10 mouse cellular contexts compared by ENCODE assay signal in genomic region chr2:38826189-38826588, GRCm38 (mm10).
DNase-seq lines count a peak whose midpoint lies in the region; ATAC-seq and TF ChIP-seq lines count a peak whose summit lies in the region.
"Had no signal": no experiment of that assay in that cellular context is flagged by ENCODE, and none has a peak within 500 bp of the region (broad histone marks: within the 10 kb centered on the region; RNA-seq: fewer than 3 reads in every experiment).

No protein-coding gene starts in this region.

- peak; percentile 4 for DNase-seq in kidney, postnatal 0 days (ENCODE audit: low spot score)
- peak; percentile 18 for DNase-seq in midbrain, postnatal 0 days (ENCODE audit: low spot score)
- DNase-seq in layer of hippocampus, adult 9-10 months (ENCODE audit: low spot score): no peak
- no peak for DNase-seq in heart, embryonic 10.5 days (ENCODE audit: low spot score)
- DNase-seq: liver, embryonic 13.5 days had no signal

- H3K27ac ChIP-seq in kidney, postnatal 0 days: no peak overlapping the region
- H3K27ac ChIP-seq in kidney, embryonic 15.5 days: no peak overlapping the region
- H3K27ac ChIP-seq in bone marrow macrophage, adult 2 months (ENCODE audit: insufficient read depth, low read depth, low read length): peak overlapping the region; percentile 52
- H3K27ac ChIP-seq in hindbrain, embryonic 13.5 days: 0 out of 2 replicates have a peak overlapping the region, but pooled peaks have one; percentile 26
- H3K27ac ChIP-seq in midbrain, postnatal 0 days (ENCODE audit: low read depth, low read length): no peak overlapping the region
- H3K27ac ChIP-seq in intestine, embryonic 15.5 days: no peak overlapping the region
- no peak overlapping the region; the same call in 1 of the 2 replicates for H3K27ac ChIP-seq in heart, embryonic 10.5 days
- H3K27ac ChIP-seq: liver, embryonic 13.5 days had no signal

- ATAC-seq in kidney, postnatal 0 days (replicated peaks; ENCODE audit: low FRiP score, low read depth): no peak
- no peak for ATAC-seq in kidney, embryonic 15.5 days (replicated peaks; ENCODE audit: low FRiP score)
- ATAC-seq in hindbrain, embryonic 13.5 days (ENCODE audit: low FRiP score): no peak
- ATAC-seq in midbrain, postnatal 0 days (ENCODE audit: low FRiP score): no peak
- ATAC-seq in intestine, embryonic 15.5 days: no peak

- no peaks in the 10 kb centered on the region for H3K36me3 ChIP-seq in kidney, postnatal 0 days (ENCODE audit: insufficient read depth, low read length)
- peaks cover 4% of the 10 kb centered on the region; the same call in 1 of the 2 replicates for H3K36me3 ChIP-seq in kidney, embryonic 15.5 days
- no peaks in the 10 kb centered on the region for H3K36me3 ChIP-seq in hindbrain, embryonic 13.5 days
- no peaks in the 10 kb centered on the region for H3K36me3 ChIP-seq in midbrain, postnatal 0 days (ENCODE audit: insufficient read depth, low read length)
- H3K36me3 ChIP-seq in intestine, embryonic 15.5 days: no peaks in the 10 kb centered on the region
- no peaks in the 10 kb centered on the region for H3K36me3 ChIP-seq in heart, embryonic 10.5 days
- H3K36me3 ChIP-seq: liver, embryonic 13.5 days; stomach, embryonic 15.5 days had no signal

- H3K4me3 ChIP-seq in kidney, postnatal 0 days (replicated peaks; ENCODE audit: low read depth, low read length): no peak overlapping the region
- no peak overlapping the region for H3K4me3 ChIP-seq in kidney, embryonic 15.5 days (replicated peaks)
- H3K4me3 ChIP-seq in bone marrow macrophage, adult 2 months (ENCODE audit: insufficient read depth, low read length): no peak overlapping the region
- peak overlapping the region; percentile 10 for H3K4me3 ChIP-seq in hindbrain, embryonic 13.5 days
- no peak overlapping the region for H3K4me3 ChIP-seq in midbrain, postnatal 0 days (ENCODE audit: low read depth, low read length)
- no peak overlapping the region for H3K4me3 ChIP-seq in intestine, embryonic 15.5 days (replicated peaks)
- H3K4me3 ChIP-seq in heart, embryonic 10.5 days: no peak overlapping the region

- no peak overlapping the region for H3K4me2 ChIP-seq in kidney, postnatal 0 days (ENCODE audit: low read length)
- no peak overlapping the region for H3K4me2 ChIP-seq in kidney, embryonic 15.5 days
- peak overlapping the region; percentile 40 for H3K4me2 ChIP-seq in hindbrain, embryonic 13.5 days
- H3K4me2 ChIP-seq in midbrain, postnatal 0 days (ENCODE audit: low read depth, low read length, poor library complexity, severe bottlenecking): no peak overlapping the region
- H3K4me2 ChIP-seq in intestine, embryonic 15.5 days (replicated peaks): no peak overlapping the region

- H3K9me3 ChIP-seq in kidney, postnatal 0 days (replicated peaks; ENCODE audit: low read length): no peaks in the 10 kb centered on the region
- no peaks in the 10 kb centered on the region for H3K9me3 ChIP-seq in kidney, embryonic 15.5 days (replicated peaks)
- no peaks in the 10 kb centered on the region for H3K9me3 ChIP-seq in hindbrain, embryonic 13.5 days
- H3K9me3 ChIP-seq in midbrain, postnatal 0 days (ENCODE audit: low read length): no peaks in the 10 kb centered on the region
- no peaks in the 10 kb centered on the region for H3K9me3 ChIP-seq in intestine, embryonic 15.5 days
- H3K9me3 ChIP-seq in heart, embryonic 10.5 days: no peaks in the 10 kb centered on the region
- H3K9me3 ChIP-seq: liver, embryonic 13.5 days; stomach, embryonic 15.5 days had no signal

- no peak for TF ChIP-seq CTCF in kidney, postnatal 0 days (IDR thresholded peaks at IDR 0.05; ENCODE audit: low read depth)
- TF ChIP-seq CTCF in bone marrow macrophage, adult 2 months (IDR thresholded peaks at IDR 0.05; ENCODE audit: low read depth, low read length): no peak
- TF ChIP-seq CTCF in midbrain, postnatal 0 days (IDR thresholded peaks at IDR 0.05): no peak

- H3K9ac ChIP-seq in kidney, postnatal 0 days (ENCODE audit: low read depth, low read length): no peak overlapping the region
- no peak overlapping the region for H3K9ac ChIP-seq in kidney, embryonic 15.5 days
- no peak overlapping the region for H3K9ac ChIP-seq in hindbrain, embryonic 13.5 days
- no peak overlapping the region for H3K9ac ChIP-seq in midbrain, postnatal 0 days (replicated peaks; ENCODE audit: low read length, poor library complexity, severe bottlenecking)
- H3K9ac ChIP-seq in intestine, embryonic 15.5 days: no peak overlapping the region
- H3K9ac ChIP-seq: liver, embryonic 13.5 days; stomach, embryonic 15.5 days had no signal

- no peak for TF ChIP-seq POLR2A in bone marrow macrophage, adult 2 months (IDR thresholded peaks at IDR 0.05; ENCODE audit: borderline replicate concordance, low read depth, low read length)

- H3K27me3 ChIP-seq in kidney, postnatal 0 days (ENCODE audit: insufficient read depth, low read length): no peaks in the 10 kb centered on the region
- no peaks in the 10 kb centered on the region for H3K27me3 ChIP-seq in kidney, embryonic 15.5 days
- no peaks in the 10 kb centered on the region for H3K27me3 ChIP-seq in hindbrain, embryonic 13.5 days
- no peaks in the 10 kb centered on the region for H3K27me3 ChIP-seq in midbrain, postnatal 0 days (ENCODE audit: insufficient read depth, low read length)
- H3K27me3 ChIP-seq in intestine, embryonic 15.5 days (replicated peaks): no peaks in the 10 kb centered on the region
- no peaks in the 10 kb centered on the region for H3K27me3 ChIP-seq in heart, embryonic 10.5 days (ENCODE audit: insufficient read depth, poor library complexity, severe bottlenecking)
- H3K27me3 ChIP-seq: liver, embryonic 13.5 days; stomach, embryonic 15.5 days had no signal

- 0 out of 2 replicates have a peak, but pooled peaks cover 5% of the 10 kb centered on the region for H3K4me1 ChIP-seq in kidney, postnatal 0 days (replicated peaks; ENCODE audit: insufficient read depth, low read length)
- H3K4me1 ChIP-seq in kidney, embryonic 15.5 days: 0 out of 2 replicates have a peak, but pooled peaks cover 7% of the 10 kb centered on the region
- H3K4me1 ChIP-seq in bone marrow macrophage, adult 2 months (ENCODE audit: control insufficient read depth, insufficient read depth, low read length): peaks cover 11% of the 10 kb centered on the region
- H3K4me1 ChIP-seq in hindbrain, embryonic 13.5 days (replicated peaks): peaks cover 13% of the 10 kb centered on the region
- H3K4me1 ChIP-seq in midbrain, postnatal 0 days (ENCODE audit: insufficient read depth, low read length): no peaks in the 10 kb centered on the region
- H3K4me1 ChIP-seq in intestine, embryonic 15.5 days (replicated peaks): no peaks in the 10 kb centered on the region
- peaks cover 5% of the 10 kb centered on the region; the same call in 1 of the 2 replicates for H3K4me1 ChIP-seq in heart, embryonic 10.5 days

Comparison
In these comparisons a context has a peak if more than half of its experiments do, and no peak if none do; other contexts are left out.
1. DNase-seq: peak in kidney, postnatal 0 days (single experiment) and midbrain, postnatal 0 days (single experiment); none in layer of hippocampus, adult 9-10 months (single experiment) and heart, embryonic 10.5 days (single experiment).
2. H3K27ac ChIP-seq: peak in bone marrow macrophage, adult 2 months (single experiment) and hindbrain, embryonic 13.5 days (single experiment); none in kidney, postnatal 0 days (single experiment), kidney, embryonic 15.5 days (single experiment), midbrain, postnatal 0 days (single experiment), intestine, embryonic 15.5 days (single experiment) and heart, embryonic 10.5 days (single experiment).